Mouse (Mus musculus) intestine, postnatal 0 days (tissue): ENCODE data around the gene Mettl6. TPM values are rescaled to one million over a fixed set of nuclear protein-coding genes. Genes with fewer than 3 reads are reported as not detected.
"Not testable (repeated sequence)": the region's sequence is repeated elsewhere in the genome, so short reads cannot be mapped to it uniquely, and the experiment has no call there.

Experiments used
- ATAC-seq: fragments of 200-750 bp; cut with Nextera tagmentation; 2 replicates; pipeline ENCODE4 v1.8.0; 2017; ENCODE audit warnings: mild to moderate bottlenecking, moderate TSS enrichment, moderate library complexity
- H3K27ac ChIP-seq: fragments of 300-500 bp; sonication (generic); 2 replicates; pipeline ENCODE4 v1.5.1; 2014; ENCODE audit warnings: mild to moderate bottlenecking, low read depth, low read length, moderate library complexity
- H3K27me3 ChIP-seq: fragments of 300-500 bp; sonication (generic); replicated peaks from 2 replicates; pipeline ENCODE4 v1.6.1; 2014; ENCODE audit warnings: low read length, mixed read lengths; ENCODE audit not compliant: control insufficient read depth, insufficient read depth
- H3K36me3 ChIP-seq: fragments of 300-500 bp; sonication (generic); 2 replicates; pipeline ENCODE4 v1.6.1; 2014; ENCODE audit warnings: mild to moderate bottlenecking, moderate library complexity; ENCODE audit not compliant: control insufficient read depth, insufficient read depth
- H3K4me1 ChIP-seq: fragments of 300-500 bp; sonication (generic); replicated peaks from 2 replicates; pipeline ENCODE4 v1.6.1; 2014; ENCODE audit warnings: antibody characterized with exemption, low read length, mixed read lengths; ENCODE audit not compliant: control insufficient read depth, insufficient read depth
- H3K4me2 ChIP-seq: fragments of 300-500 bp; sonication (generic); replicated peaks from 2 replicates; pipeline ENCODE4 v1.6.1; 2014; ENCODE audit warnings: low read depth, mild to moderate bottlenecking, moderate library complexity
- H3K4me3 ChIP-seq: fragments of 300-500 bp; sonication (generic); 2 replicates; pipeline ENCODE4 v1.5.1; 2014; ENCODE audit warnings: low read depth, low read length
- H3K9ac ChIP-seq: fragments of 300-500 bp; sonication (generic); 2 replicates; pipeline ENCODE4 v1.6.1; 2014; ENCODE audit warnings: mild to moderate bottlenecking, low read depth, low read length
- H3K9me3 ChIP-seq: fragments of 300-500 bp; sonication (generic); 2 replicates; pipeline ENCODE4 v1.6.1; 2016; ENCODE audit warnings: mixed run types; ENCODE audit not compliant: control insufficient read depth
- CTCF ChIP-seq: sonication (generic); IDR thresholded peaks from 2 replicates; pipeline ENCODE4 v1.5.1; 2016; ENCODE audit warnings: low read depth, mild to moderate bottlenecking, control low read depth, antibody characterized with exemption, moderate library complexity
- WGBS: fragments of 180-500 bp; shearing (Covaris S2); extraction: QIAGEN DNeasy Blood & Tissue Kit; methylation state at CpG from one replicate; pipeline ENCODE4 v1.1.7; 2014; 5-methylcytosine and 5-hydroxymethylcytosine counted together
- polyA plus RNA-seq: library from polyadenylated mRNA; unstranded; fragments of >200 nt; fragmentation: Nextera tagmentation; extraction: Ambion mirVana; gene quantifications from 2 replicates; pipeline ENCODE4 v1.2.1, GENCODE M21; 2015

Gene Mettl6
- polyA plus RNA-seq, 1 experiment from 2014 or later, result 28.2 TPM

DNA sequence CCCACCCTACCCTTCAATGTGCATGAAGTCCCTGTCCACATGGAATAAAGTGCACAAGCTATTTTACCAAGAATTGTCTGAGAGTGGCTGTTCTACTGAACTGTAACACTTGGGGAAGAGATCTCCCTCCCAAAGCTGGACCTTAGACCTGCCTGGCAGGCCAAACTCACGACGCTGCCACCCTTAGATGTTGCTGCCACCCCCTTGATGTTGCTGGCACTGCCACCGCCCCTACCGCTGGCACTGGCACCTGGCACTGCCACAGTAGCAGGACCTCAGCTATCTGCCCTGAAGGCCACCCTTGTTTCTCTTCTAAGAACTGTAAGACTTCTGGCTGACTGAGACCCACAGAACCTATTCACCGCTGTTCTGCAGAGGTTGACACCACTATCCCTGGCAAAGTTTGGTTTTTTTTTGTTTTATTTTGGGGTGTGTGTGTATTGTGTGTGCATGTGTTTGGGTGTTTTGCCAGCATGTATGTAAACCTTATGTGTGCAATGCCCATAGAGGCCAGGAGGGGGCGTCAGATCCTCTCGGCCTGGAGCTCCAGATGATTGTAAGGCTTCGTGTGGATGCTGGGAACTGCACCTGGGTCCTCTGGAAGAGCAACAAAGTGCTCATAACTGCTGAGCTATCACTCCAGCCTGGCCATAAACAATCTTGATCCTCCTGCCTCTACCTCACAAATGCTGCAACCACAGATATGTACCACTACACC lies 39.8 kb downstream of the Mettl6 start:
- 88% methylated on average over 8 of the region's 8 CpGs for WGBS
- no peak overlapping the region for H3K4me2 ChIP-seq
- no peaks in the 10 kb centered on the region for H3K9me3 ChIP-seq
- TF ChIP-seq CTCF, result peak; percentile 38; the same call in 1 of the 2 replicates
- no peaks in the 10 kb centered on the region for H3K36me3 ChIP-seq
- H3K27ac ChIP-seq, result no peak overlapping the region
- H3K4me3 ChIP-seq, result no peak overlapping the region
- H3K27me3 ChIP-seq, result no peaks in the 10 kb centered on the region
- no peak for ATAC-seq
- H3K4me1 ChIP-seq, result no peaks in the 10 kb centered on the region
- H3K9ac ChIP-seq, result no peak overlapping the region

DNA sequence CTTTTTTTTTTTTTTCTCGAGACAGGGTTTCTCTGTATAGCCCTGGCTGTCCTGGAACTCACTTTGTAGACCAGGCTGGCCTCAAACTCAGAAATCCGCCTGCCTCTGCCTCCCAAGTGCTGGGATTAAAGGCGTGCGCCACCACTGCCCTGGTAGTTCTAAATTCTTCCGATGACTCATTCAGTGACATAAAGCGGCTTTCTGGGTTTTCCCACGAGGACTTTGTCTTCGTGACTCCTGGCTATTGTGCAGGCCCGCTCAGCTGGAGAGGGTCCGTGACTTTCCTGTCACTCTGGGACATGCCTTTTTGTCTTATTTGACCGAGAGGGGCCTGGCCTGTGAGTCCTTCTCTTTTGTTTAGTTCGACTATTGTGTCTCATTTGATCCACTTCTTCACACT lies 40.9 kb downstream of the Mettl6 start:
- ATAC-seq, H3K27ac ChIP-seq, H3K9me3 ChIP-seq, H3K9ac ChIP-seq, H3K4me2 ChIP-seq, H3K4me1 ChIP-seq, H3K36me3 ChIP-seq, H3K4me3 ChIP-seq, H3K27me3 ChIP-seq: not testable (repeated sequence)
- 78% methylated on average over 12 of the region's 12 CpGs for WGBS

DNA sequence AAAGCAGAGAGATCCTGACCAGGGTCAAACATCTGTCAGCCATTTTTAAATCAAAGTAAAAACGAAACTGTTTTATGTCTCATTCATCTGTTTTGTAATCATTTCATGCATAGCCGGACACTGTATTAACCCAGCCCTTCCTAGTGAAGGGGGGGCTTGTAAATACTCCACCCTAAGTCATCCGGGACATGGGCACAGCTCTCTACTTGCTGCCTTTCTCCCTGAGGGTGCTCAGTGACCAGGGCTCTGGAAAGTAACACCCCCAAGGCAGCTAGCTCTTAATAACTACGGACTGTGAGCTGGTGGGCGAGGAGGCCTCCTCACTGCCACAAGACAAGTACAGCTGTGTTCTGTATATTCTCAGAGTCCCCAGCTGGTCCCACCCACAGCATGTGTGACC lies 45.8 kb downstream of the Mettl6 start:
- H3K27me3 ChIP-seq, result no peaks in the 10 kb centered on the region
- H3K4me3 ChIP-seq, result no peak overlapping the region
- H3K9ac ChIP-seq, result no peak overlapping the region
- ATAC-seq, result no peak
- H3K27ac ChIP-seq, result no peak overlapping the region
- no peak overlapping the region for H3K4me2 ChIP-seq
- WGBS, result 47% methylated on average over 5 of the region's 5 CpGs
- no peaks in the 10 kb centered on the region for H3K9me3 ChIP-seq
- no peak for TF ChIP-seq CTCF
- no peaks in the 10 kb centered on the region for H3K4me1 ChIP-seq
- no peaks in the 10 kb centered on the region for H3K36me3 ChIP-seq

DNA sequence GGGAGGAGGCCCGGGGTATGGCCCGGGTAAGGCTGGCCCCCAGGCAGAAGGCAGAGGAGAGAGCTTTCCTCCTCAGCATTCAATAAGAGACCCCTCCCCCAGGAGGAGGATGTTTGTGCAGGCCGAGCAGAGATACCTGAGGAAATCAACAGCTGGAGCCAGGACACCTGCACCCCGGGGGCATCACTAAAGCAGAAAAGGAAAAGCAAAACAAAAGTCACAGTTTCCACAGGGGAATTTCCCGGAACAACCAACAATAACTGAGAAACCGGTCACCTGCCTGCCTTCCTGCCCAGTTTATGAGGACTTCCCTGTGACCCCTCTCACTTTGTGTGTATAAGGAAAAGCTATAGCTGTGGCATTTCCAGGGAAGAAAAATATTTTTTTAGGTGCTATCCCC lies 51.2 kb downstream of the Mettl6 start:
- Histone ChIP-seq H3K4me2 (no peak overlapping the region), H3K4me1 (no peaks in the 10 kb centered on the region), H3K9ac (no peak overlapping the region), H3K9me3 (no peaks in the 10 kb centered on the region), H3K4me3 (no peak overlapping the region), H3K36me3 (no peaks in the 10 kb centered on the region), H3K27ac (no peak overlapping the region), H3K27me3 (no peaks in the 10 kb centered on the region)
- no peak for TF ChIP-seq CTCF
- no peak for ATAC-seq
- WGBS, result 55% methylated on average over 6 of the region's 6 CpGs

DNA sequence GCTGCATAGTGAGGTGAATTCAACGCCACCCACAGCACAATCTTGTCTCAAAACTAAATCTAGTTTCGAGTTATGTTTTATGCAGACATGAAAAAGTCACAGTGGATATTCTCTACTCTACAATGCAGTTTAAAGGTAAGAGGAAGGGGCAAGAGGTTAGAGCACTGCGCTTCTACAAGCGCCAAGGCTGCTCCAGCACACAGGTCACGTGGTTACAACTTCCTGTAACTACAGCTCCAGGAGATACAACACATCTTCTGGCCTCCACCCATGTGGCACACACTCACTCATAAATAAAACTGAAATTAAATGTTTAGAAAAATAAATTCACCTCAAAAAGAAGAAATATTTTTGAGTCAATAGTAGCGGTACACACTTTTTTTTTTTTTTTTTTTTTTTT lies 54.1 kb downstream of the Mettl6 start:
- ATAC-seq, result no peak
- Histone ChIP-seq H3K4me3 (no peak overlapping the region), H3K27ac (no peak overlapping the region), H3K9ac (no peak overlapping the region), H3K9me3 (no peaks in the 10 kb centered on the region), H3K27me3 (no peaks in the 10 kb centered on the region), H3K4me1 (no peaks in the 10 kb centered on the region), H3K36me3 (no peaks in the 10 kb centered on the region), H3K4me2 (no peak overlapping the region)
- TF ChIP-seq CTCF, result no peak
- 80% methylated on average over 6 of the region's 6 CpGs for WGBS

DNA sequence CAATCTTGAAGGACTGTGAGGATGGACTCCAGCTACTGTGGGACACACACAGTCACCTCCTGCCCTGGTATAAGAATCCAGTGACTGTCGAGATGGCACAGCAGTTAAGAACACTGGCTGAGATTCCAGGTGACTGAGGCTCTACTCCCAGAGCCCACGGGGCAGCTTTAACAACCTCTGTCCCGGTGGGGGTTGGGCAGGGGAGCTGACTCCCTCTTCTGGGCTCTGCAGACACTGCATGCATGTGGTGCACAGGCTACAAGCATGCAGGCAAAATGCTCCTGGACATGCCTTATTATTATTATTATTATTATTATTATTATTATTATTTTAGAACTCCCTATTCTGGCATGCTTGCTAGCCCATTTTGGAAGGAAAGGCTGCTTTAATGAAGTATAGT lies 54.6 kb downstream of the Mettl6 start:
- WGBS, result 18% methylated on average over 3 of the region's 3 CpGs
- no peak for ATAC-seq
- Histone ChIP-seq H3K4me3 (no peak overlapping the region), H3K4me2 (no peak overlapping the region), H3K9ac (no peak overlapping the region), H3K27me3 (no peaks in the 10 kb centered on the region), H3K9me3 (no peaks in the 10 kb centered on the region), H3K4me1 (no peaks in the 10 kb centered on the region), H3K27ac (no peak overlapping the region), H3K36me3 (no peaks in the 10 kb centered on the region)
- TF ChIP-seq CTCF, result peak; percentile 47

DNA sequence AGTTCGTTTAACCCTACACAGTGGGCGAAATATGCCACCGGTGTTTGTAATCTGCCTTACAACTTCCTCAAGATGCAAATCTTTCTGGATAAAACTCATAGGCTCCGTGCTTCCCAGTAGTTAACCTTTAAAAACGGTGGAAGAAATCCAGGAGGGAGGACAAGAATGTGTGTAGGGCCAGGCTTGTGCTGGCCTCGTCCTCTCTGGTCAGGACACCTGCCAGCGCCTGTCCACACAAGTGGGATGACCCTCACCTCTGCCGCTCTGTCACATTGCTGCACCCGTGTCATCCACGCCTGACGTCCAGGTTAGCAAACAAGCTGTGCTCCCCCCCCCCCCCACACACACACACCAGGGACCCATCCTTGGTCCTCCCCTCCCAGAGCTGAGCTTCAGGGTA lies 55.6 kb downstream of the Mettl6 start:
- H3K4me3 ChIP-seq, result no peak overlapping the region
- TF ChIP-seq CTCF, result no peak
- ATAC-seq, result no peak
- WGBS, result 71% methylated on average over 11 of the region's 11 CpGs
- H3K9ac ChIP-seq, result no peak overlapping the region
- no peak overlapping the region for H3K4me2 ChIP-seq
- H3K4me1 ChIP-seq, result no peaks in the 10 kb centered on the region
- no peaks in the 10 kb centered on the region for H3K36me3 ChIP-seq
- no peaks in the 10 kb centered on the region for H3K27me3 ChIP-seq
- no peaks in the 10 kb centered on the region for H3K9me3 ChIP-seq
- H3K27ac ChIP-seq, result no peak overlapping the region
